Mouse (Mus musculus) spleen, embryonic (tissue): ENCODE results near the gene Glg1.
"Not testable (repeated sequence)": the region's sequence is repeated elsewhere in the genome, so short reads cannot be mapped to it uniquely, and the experiment has no call there.

Experiments
- CTCF ChIA-PET: fragments of 350-600 bp; sonication (Branson Sonifier 250); formaldehyde crosslinking; loops from one replicate; lab custom pipeline; 2022; lab: Charles Lee

Gene Glg1

DNA sequence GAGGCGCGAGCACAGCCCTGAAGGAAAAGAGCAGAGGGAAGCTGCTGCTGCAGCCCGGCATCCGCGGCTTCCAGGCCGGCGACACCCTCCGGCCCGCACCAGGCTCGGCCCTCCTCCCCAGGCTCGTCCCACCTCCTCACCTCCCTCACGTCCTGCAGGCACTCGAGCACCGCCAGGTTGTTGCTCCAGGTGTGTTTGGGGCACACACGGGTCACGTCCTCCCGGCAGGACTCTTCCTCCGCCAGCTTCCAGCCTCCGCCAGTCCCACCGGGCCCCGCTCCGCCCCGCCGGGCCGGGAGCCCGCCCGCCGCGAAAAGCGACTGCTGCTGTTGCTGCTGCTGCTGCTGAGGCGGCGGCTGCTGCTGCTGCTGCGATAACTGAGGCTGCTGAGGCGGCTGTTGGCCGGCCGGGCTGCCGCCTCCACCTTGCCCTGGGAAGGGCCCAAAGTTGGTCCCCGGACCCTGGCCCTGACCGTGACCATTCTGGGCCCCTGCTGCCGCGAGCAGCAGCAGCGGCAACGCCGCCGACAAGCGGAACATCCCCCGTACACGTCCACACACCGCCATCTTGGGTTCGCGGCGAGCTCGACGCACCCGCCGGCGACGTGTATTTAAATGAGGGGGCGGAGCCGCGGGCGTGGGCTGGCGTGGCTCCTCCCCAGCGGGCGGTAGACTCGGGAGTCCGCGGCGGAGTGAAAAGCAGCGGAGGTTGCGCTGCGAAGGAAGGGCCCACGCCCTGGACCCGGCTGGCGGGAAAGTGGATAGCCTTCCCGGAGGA lies at the start of gene Glg1:
Gene Glg1 (minus strand): TSS at position 586 of the 777 bp plus-strand sequence.
- CTCF ChIA-PET: no interaction called here

DNA sequence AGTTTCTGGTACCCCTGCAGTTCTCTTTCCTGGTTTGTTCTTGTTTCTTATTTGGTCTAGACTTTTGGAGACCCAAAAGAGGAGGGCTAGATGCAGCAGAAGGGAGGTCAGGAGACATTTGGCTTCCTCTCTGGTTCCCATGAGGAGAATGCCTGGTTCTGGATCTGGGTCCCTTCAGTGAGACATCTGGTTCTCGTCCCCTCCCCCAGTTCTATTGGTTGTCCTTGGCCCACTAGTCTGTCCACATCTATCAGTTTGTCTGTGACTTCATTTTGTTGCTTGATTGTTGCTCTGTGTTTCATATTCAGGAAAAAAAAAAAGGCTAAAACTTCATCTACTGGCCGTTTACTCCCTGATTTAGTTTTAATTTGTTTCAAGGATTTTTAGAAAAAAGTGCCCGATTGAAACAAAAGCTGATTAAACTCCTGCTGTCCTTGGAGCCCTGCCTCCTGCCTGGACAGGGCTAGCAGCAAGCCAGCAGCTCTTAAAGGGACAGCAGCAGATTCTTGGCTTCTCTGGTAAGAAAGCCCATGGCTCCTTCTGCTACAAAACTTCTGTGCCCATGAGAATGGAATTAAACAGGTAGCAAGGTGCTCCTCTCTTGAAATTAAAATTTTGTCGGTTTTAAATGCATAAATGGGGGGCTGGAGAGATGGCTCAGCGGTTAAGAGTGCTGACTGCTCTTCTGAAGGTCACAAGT lies 46.2 kb upstream of the Glg1 start:
- CTCF ChIA-PET: no interaction called here

DNA sequence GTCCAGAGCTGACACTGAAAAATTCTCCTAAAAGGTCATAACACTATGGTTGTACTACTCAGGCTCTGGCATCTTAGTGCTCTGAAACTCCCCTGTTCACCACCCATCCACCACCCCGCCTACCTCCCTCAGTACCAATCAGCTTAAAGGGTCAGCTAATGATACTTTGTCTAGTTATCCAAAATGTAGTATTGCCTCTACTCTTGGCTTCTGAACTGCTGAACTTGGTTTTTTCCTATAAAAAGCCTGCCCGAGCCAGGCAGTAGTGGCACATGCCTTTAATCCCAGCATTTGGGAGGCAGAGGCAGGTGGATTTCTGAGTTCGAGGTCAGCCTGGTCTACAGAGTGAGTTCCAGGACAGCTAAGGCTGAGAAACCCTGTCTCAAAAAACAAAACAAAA lies 45.3 kb upstream of the Glg1 start:
- CTCF ChIA-PET: interaction anchor here (0.6 kb wide), 1 partner anchor 114 kb away, joined by 4 read pairs; no protein-coding TSS in a partner anchor

DNA sequence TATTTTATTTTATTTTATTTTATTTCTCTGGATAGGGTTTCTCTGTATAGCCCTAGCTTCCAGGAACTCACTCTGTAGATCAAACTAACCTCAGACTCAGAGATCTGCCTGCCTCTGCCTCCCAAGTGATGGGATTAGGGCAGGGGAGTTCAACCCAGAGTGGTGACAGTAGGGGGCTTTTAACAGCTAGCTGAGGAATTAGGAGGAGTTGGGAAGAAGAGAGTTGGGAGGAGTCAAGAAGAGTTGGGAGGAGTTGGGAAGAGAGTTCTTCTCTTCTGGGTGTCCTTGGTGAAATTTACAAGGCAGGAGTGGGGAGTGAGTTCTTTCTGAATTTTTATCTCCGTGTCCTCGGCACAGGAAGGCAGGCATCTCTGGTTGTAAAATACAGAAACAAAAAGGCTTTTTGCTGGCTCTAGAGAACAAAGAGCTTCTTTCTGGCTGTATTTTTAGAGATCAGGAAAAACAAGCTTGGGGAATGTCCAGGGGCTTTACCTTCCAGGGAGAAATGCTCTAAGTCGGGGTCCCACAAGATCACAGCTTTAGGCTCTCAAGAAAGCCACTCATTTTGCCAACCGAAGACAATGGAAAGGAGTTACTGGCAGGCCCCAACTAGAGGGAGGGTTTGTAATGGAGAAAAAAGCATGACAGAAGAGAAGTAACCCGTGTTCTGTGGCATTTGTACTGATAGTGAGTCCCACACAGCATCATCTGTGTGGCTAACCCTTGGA lies 44.2 kb upstream of the Glg1 start:
- CTCF ChIA-PET: interaction anchor here (0.6 kb wide), 1 partner anchor 555 kb away, joined by 4 read pairs; no protein-coding TSS in a partner anchor

- CTCF ChIA-PET: interaction anchor here (0.9 kb wide), 1 partner anchor 118 kb away, joined by 3 read pairs; no protein-coding TSS in a partner anchor
These were observed 41.9 kb upstream of the Glg1 start for GRCm38 (mm10) chr8:111300597-111301546.

- CTCF ChIA-PET: no interaction called here
These were observed 41.0 kb upstream of the Glg1 start, which contains the start of gene Rfwd3 for GRCm38 (mm10) chr8:111299821-111300568. Gene Rfwd3, minus strand, starts transcription at chr8:111300222.

DNA sequence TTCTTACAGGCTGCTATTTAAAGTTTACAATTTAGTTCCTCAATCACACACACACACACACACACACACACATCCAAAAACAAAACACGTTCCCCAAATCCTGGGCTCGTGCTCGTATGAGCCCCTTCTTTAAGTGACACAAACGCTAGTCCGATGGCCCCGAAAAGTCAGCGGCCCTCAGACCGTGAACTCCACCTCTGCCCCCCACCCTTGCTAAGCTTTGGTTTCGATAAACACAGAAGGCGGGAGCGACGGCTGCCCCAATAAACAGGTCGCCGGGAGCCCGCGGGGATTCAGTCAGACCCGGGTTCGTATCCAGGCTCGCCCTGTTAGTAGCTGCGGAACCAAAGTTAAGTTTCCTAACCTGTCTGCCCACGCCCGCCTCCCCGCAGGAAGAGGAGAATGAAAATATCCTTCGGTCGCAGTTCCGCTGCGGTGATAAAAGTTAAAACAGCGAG lies 40.4 kb upstream of the Glg1 start:
- CTCF ChIA-PET: interaction anchor here (0.6 kb wide), 1 partner anchor 116 kb away, joined by 3 read pairs; no protein-coding TSS in a partner anchor

GRCm38 (mm10) chr8:111298011-111298410 lies 39.0 kb upstream of the Glg1 start:
- CTCF ChIA-PET: no interaction called here

DNA sequence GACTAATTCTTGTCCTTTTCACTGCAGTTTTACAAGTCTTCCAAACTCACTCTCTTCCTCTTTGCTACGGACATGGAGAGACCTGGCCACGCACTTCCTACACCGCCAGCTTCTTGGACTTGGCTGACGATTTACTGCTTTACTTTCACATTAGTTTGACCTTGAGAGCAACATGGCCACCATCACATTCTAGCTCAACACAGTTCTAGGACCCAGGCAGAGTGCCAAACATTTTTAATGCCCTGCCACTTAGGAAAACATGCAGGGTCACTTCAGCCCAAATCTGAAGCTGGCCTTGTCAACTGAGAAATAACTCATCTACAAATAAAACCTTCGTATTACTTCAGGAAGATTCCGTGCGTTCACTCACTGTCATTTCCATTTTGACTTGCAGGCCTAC lies 32.7 kb upstream of the Glg1 start:
- CTCF ChIA-PET: no interaction called here

DNA sequence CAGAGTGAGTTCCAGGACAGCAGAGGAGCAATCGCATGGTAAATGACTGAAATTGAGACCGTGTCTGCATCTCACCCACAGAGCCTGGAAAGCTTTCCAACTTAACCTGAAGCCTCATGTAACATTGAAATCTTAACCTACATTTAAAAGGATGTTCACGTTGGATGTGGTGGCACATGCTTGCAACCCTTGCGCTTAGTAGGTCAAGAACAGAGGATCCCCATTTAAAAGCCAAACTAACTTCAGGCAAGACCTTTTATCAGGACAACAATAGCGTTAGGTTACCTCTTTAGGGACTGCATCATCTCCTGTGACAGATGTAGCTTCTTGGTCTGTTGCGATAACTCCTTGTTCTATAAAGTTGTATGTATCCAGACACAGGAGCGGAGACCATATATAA lies 31.6 kb upstream of the Glg1 start:
- CTCF ChIA-PET: no interaction called here

GRCm38 (mm10) chr8:111285603-111286002 lies 26.6 kb upstream of the Glg1 start:
- CTCF ChIA-PET: no interaction called here

DNA sequence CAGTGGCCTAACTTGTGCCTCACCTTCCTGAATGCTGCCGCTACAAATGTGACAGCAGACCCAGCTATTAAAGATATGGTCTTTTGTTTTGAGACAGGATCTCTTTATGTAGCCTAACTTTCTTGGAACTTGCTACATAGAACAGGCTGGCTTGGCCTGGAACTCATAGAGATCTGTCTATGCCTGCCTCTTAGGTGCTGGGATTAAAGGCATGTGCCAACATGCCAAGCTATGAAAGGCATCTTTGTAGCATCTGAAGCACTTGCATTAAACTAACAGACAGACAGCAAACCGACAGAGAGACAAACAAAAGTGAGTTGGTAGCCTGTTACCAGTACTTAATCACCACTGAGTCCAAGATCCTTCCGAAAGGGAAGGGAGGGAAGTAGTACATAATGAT lies 23.1 kb upstream of the Glg1 start:
- CTCF ChIA-PET: no interaction called here

GRCm38 (mm10) chr8:111268277-111268676 lies 9.3 kb upstream of the Glg1 start:
- CTCF ChIA-PET: interaction anchor here (0.7 kb wide), 1 partner anchor 77 kb away, joined by 10 read pairs; no protein-coding TSS in a partner anchor

DNA sequence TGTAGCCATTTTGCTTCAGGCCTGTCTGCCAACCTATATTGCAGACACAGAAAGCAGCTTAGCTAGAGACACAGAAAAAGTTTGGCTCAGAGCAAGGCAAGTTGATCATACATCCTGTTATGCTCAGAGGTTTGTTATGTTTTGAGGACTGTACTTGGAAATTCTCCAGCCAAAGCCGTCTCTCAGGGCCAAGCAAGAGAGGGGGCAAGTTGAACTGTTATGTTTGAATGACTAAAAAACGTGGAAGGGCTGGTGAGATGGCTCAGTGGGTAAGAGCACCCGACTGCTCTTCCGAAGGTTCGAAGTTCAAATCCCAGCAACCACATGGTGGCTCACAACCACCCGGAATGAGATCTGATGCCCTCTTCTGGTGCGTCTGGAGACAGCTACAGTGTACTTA lies 7.1 kb upstream of the Glg1 start:
- CTCF ChIA-PET: not testable (repeated sequence)

GRCm38 (mm10) chr8:111264693-111265220 lies 5.7 kb upstream of the Glg1 start:
- CTCF ChIA-PET: no interaction called here

- CTCF ChIA-PET: interaction anchor here (0.6 to 0.7 kb wide), 2 partner anchors 79 to 591 kb away, joined by 14 to 16 read pairs; no protein-coding TSS in a partner anchor
These were observed 3.0 kb upstream of the Glg1 start for GRCm38 (mm10) chr8:111261981-111262381.

GRCm38 (mm10) chr8:111260251-111260650 lies 1.2 kb upstream of the Glg1 start:
- CTCF ChIA-PET: no interaction called here

DNA sequence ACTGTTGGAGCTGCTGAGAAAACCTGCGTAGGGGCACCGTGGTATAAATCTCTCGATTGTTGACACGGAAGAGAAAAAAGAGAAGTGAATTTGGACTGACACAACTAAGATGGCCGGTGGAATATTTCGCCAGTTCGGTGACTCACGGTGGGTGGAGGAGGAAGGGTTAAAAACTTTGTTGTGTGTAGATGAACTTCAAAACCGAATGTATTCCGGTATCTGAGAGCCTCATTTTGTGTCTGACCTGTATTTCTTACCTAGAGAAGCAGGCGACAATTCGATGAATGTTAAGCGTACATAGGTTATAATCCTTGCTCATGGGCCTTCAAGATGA lies 359 bp upstream of the Glg1 start:
- CTCF ChIA-PET: no interaction called here

DNA sequence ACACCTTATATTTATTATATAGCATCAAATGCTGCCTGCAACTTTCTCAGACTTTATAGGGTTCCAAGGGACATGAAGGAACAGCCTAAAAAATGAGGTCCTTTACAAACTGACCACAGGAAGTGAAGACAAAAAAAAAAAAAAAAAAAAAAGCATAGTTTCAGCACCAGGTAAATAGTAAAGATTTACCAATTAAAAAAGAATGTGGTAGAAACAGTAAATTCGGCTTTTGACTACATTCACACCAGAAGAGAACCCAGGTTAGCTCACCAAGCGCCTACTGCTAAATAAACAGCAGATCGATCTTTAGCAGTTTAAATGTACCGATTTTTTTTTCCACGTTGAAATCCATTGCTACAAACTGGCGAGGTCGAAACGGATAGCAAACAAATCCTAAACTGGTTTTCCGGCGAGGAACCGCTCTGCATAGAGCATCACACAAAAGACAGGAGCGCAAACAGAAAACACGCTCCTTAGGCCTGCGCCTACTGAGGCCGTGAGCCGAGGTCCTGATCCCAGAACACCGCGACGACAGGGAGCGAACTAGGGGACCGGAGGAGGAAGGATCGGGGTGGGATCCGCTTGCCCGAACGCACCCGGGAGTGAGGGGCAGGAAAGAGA lies 896 bp downstream of the Glg1 start:
- CTCF ChIA-PET: no interaction called here
